In the genomic region with DNA sequence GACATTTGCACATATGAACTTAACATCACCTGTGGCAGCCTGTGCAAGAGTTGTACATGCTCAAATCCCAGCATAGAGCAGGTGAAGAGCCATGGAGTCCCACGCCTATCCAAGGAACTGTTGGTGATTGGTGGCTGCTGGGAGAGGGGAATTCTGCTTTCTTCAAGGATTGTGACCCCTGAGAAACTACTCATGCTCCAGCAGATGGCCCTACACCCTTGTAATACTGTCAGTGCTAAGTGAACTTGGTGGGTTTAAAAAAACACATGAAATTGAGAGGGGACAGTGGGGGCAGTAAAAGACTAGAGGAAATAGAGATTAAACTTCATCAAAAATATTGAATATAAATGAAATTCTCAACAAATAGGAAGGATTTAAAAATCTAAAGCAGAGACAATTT, we compare ENCODE assay signal across 25 mouse cellular contexts. TPM values are rescaled to one million over a fixed set of nuclear protein-coding genes. Genes with fewer than 3 reads are reported as not detected.
A peak's percentile ranks its signal among the peaks of the same experiment; 100 is the strongest.
DNase-seq lines count a peak whose midpoint lies in the region; ATAC-seq and TF ChIP-seq lines count a peak whose summit lies in the region.
"Had no signal": no experiment of that assay in that cellular context is flagged by ENCODE, and none has a peak within 500 bp of the region (broad histone marks: within the 10 kb centered on the region; RNA-seq: fewer than 3 reads in every experiment).

No protein-coding gene starts in this region.

- H3K4me2 ChIP-seq in heart, embryonic 12.5 days: no peak overlapping the region
- H3K4me2 ChIP-seq in kidney, postnatal 0 days (ENCODE audit: low read length): no peak overlapping the region
- no peak overlapping the region for H3K4me2 ChIP-seq in liver, postnatal 0 days (ENCODE audit: low read depth, low read length)
- no peak overlapping the region for H3K4me2 ChIP-seq in liver, embryonic 11.5 days
- H3K4me2 ChIP-seq in midbrain, postnatal 0 days (ENCODE audit: low read depth, low read length, poor library complexity, severe bottlenecking): no peak overlapping the region
- H3K4me2 ChIP-seq in midbrain, embryonic 13.5 days (replicated peaks): no peak overlapping the region
- H3K4me2 ChIP-seq: hindbrain, embryonic 12.5 days; hindbrain, embryonic 15.5 days had no signal

- no peak for ATAC-seq in heart, embryonic 12.5 days (ENCODE audit: insufficient number of reproducible peaks, low FRiP score)
- no peak for ATAC-seq in kidney, postnatal 0 days (replicated peaks; ENCODE audit: low FRiP score, low read depth)
- no peak for ATAC-seq in liver, postnatal 0 days
- no peak for ATAC-seq in liver, embryonic 11.5 days (replicated peaks; ENCODE audit: low FRiP score)
- no peak for ATAC-seq in midbrain, postnatal 0 days (ENCODE audit: low FRiP score)
- ATAC-seq in midbrain, embryonic 13.5 days: no peak
- ATAC-seq: activated CD4-positive, CD25-positive, alpha-beta regulatory T cell, adult 4 months; forebrain, embryonic 14.5 days; forebrain, postnatal 0 days had no signal

- TF ChIP-seq CTCF in heart, adult 2 months (IDR thresholded peaks at IDR 0.05): peak; percentile 54
- peak; percentile 40 for TF ChIP-seq CTCF in kidney, postnatal 0 days (IDR thresholded peaks at IDR 0.05; ENCODE audit: low read depth)
- no peak for TF ChIP-seq CTCF in kidney, adult 2 months (conservative IDR thresholded peaks at IDR 0.05; ENCODE audit: insufficient read depth, insufficient read length, low read depth, low read length)
- 0 out of 2 replicates have a peak, but pooled peaks have one; percentile 15 for TF ChIP-seq CTCF in liver, postnatal 0 days (IDR thresholded peaks at IDR 0.05; ENCODE audit: low read depth)
- TF ChIP-seq CTCF in midbrain, postnatal 0 days (IDR thresholded peaks at IDR 0.05): peak; percentile 54

- no peak for TF ChIP-seq POLR2A in heart, adult 2 months (IDR thresholded peaks at IDR 0.05; ENCODE audit: insufficient read depth, low read depth, low read length)
- no peak for TF ChIP-seq POLR2A in kidney, adult 2 months (IDR thresholded peaks at IDR 0.05; ENCODE audit: low read depth, low read length)

- no peaks in the 10 kb centered on the region for H3K36me3 ChIP-seq in heart, adult 2 months (ENCODE audit: control insufficient read depth, insufficient read depth, low read length)
- no peaks in the 10 kb centered on the region for H3K36me3 ChIP-seq in heart, embryonic 12.5 days
- H3K36me3 ChIP-seq in kidney, postnatal 0 days (ENCODE audit: insufficient read depth, low read length): no peaks in the 10 kb centered on the region
- no peaks in the 10 kb centered on the region for H3K36me3 ChIP-seq in kidney, adult 2 months (ENCODE audit: control insufficient read depth, insufficient read depth, low read length)
- H3K36me3 ChIP-seq in liver, postnatal 0 days (replicated peaks; ENCODE audit: insufficient read depth, low read length): no peaks in the 10 kb centered on the region
- H3K36me3 ChIP-seq in liver, embryonic 11.5 days (ENCODE audit: control insufficient read depth, insufficient read depth, low read length): no peaks in the 10 kb centered on the region
- no peaks in the 10 kb centered on the region for H3K36me3 ChIP-seq in midbrain, postnatal 0 days (ENCODE audit: insufficient read depth, low read length)
- no peaks in the 10 kb centered on the region for H3K36me3 ChIP-seq in midbrain, embryonic 13.5 days
- H3K36me3 ChIP-seq: forebrain, embryonic 10.5 days; heart, embryonic 10.5 days; hindbrain, embryonic 12.5 days; hindbrain, embryonic 15.5 days had no signal

- intact Hi-C loops in heart, adult 2 months (cut with DNase I): loop anchor here (5.0 kb wide), 2 partner anchors 168 to 488 kb away; no protein-coding TSS in a partner anchor

- no peak for TF ChIP-seq EP300 in heart, adult 2 months (IDR thresholded peaks at IDR 0.05; ENCODE audit: insufficient read depth, low read depth, low read length)
- TF ChIP-seq EP300 in liver, postnatal 0 days (IDR thresholded peaks at IDR 0.05; ENCODE audit: low read depth): no peak

- H3K27me3 ChIP-seq in heart, adult 2 months (ENCODE audit: control insufficient read depth, insufficient read depth, low read length): no peaks in the 10 kb centered on the region
- no peaks in the 10 kb centered on the region for H3K27me3 ChIP-seq in heart, embryonic 12.5 days (replicated peaks)
- no peaks in the 10 kb centered on the region for H3K27me3 ChIP-seq in kidney, postnatal 0 days (ENCODE audit: insufficient read depth, low read length)
- H3K27me3 ChIP-seq in kidney, adult 2 months (replicated peaks; ENCODE audit: control insufficient read depth, insufficient read depth, low read length): no peaks in the 10 kb centered on the region
- no peaks in the 10 kb centered on the region for H3K27me3 ChIP-seq in liver, postnatal 0 days (ENCODE audit: insufficient read depth, low read length)
- H3K27me3 ChIP-seq in liver, embryonic 11.5 days (replicated peaks; ENCODE audit: control insufficient read depth, insufficient read depth, low read length): no peaks in the 10 kb centered on the region
- no peaks in the 10 kb centered on the region for H3K27me3 ChIP-seq in midbrain, postnatal 0 days (ENCODE audit: insufficient read depth, low read length)
- H3K27me3 ChIP-seq in midbrain, embryonic 13.5 days: no peaks in the 10 kb centered on the region
- H3K27me3 ChIP-seq: hindbrain, embryonic 12.5 days; hindbrain, embryonic 15.5 days had no signal

- no peaks in the 10 kb centered on the region; the same call in 1 of the 2 replicates for H3K4me1 ChIP-seq in heart, adult 2 months (ENCODE audit: control insufficient read depth, insufficient read depth, low read length)
- no peaks in the 10 kb centered on the region for H3K4me1 ChIP-seq in heart, embryonic 12.5 days (replicated peaks)
- H3K4me1 ChIP-seq in kidney, postnatal 0 days (replicated peaks; ENCODE audit: insufficient read depth, low read length): no peaks in the 10 kb centered on the region
- H3K4me1 ChIP-seq in kidney, adult 2 months (ENCODE audit: control insufficient read depth, insufficient read depth, low read length): peaks cover 7% of the 10 kb centered on the region; the same call in 1 of the 2 replicates
- H3K4me1 ChIP-seq in liver, postnatal 0 days (ENCODE audit: insufficient read depth): peaks cover 6% of the 10 kb centered on the region; the same call in 1 of the 2 replicates
- H3K4me1 ChIP-seq in liver, embryonic 11.5 days (replicated peaks; ENCODE audit: control insufficient read depth, insufficient read depth, low read length): no peaks in the 10 kb centered on the region
- H3K4me1 ChIP-seq in midbrain, postnatal 0 days (ENCODE audit: insufficient read depth, low read length): no peaks in the 10 kb centered on the region
- no peaks in the 10 kb centered on the region for H3K4me1 ChIP-seq in midbrain, embryonic 13.5 days (replicated peaks)
- H3K4me1 ChIP-seq: forebrain, embryonic 10.5 days; heart, embryonic 10.5 days; hindbrain, embryonic 12.5 days; hindbrain, embryonic 15.5 days had no signal

- no peaks in the 10 kb centered on the region for H3K79me2 ChIP-seq in heart, adult 2 months (replicated peaks; ENCODE audit: control insufficient read depth, insufficient read depth, low read length)

- no peak for DNase-seq in heart, adult 2 months
- no peak for DNase-seq in kidney, postnatal 0 days (ENCODE audit: low spot score)
- no peak for DNase-seq in kidney, adult 2 months
- DNase-seq in liver, postnatal 0 days: no peak
- no peak for DNase-seq in liver, embryonic 11.5 days (ENCODE audit: low spot score)
- no peak for DNase-seq in midbrain, postnatal 0 days (ENCODE audit: low spot score)
- DNase-seq: adrenal gland, adult 8-10 months; adrenal gland, postnatal 25 days; cerebellum, adult 18-20 months; cerebellum, adult 9-10 months; cerebellum, postnatal 14 days; forebrain, postnatal 0 days; gastrocnemius, adult 2 months; gastrocnemius, postnatal 14 days; heart, adult 18-20 months; heart, postnatal 10 days; heart, postnatal 36 days had no signal

- 71% methylated on average over 1 of the region's 1 CpGs for WGBS in heart, adult 2 months
- 63% methylated on average over 1 of the region's 1 CpGs for WGBS in heart, embryonic 12.5 days
- WGBS in kidney, postnatal 0 days: 68% methylated on average over 1 of the region's 1 CpGs
- 85% methylated on average over 1 of the region's 1 CpGs for WGBS in kidney, adult 2 months
- 80% methylated on average over 1 of the region's 1 CpGs for WGBS in liver, postnatal 0 days (ENCODE audit: insufficient replicate concordance)
- WGBS in liver, embryonic 11.5 days: 59% methylated on average over 1 of the region's 1 CpGs
- 86% methylated on average over 1 of the region's 1 CpGs for WGBS in midbrain, postnatal 0 days
- 83% methylated on average over 1 of the region's 1 CpGs for WGBS in midbrain, embryonic 13.5 days

- no peak overlapping the region for H3K27ac ChIP-seq in heart, adult 2 months
- H3K27ac ChIP-seq in heart, embryonic 12.5 days (ENCODE audit: poor library complexity, severe bottlenecking): no peak overlapping the region
- H3K27ac ChIP-seq in kidney, postnatal 0 days: no peak overlapping the region
- no peak overlapping the region for H3K27ac ChIP-seq in kidney, adult 2 months (ENCODE audit: insufficient read depth, low read depth, low read length)
- H3K27ac ChIP-seq in liver, postnatal 0 days (ENCODE audit: low read depth): no peak overlapping the region
- H3K27ac ChIP-seq in liver, embryonic 11.5 days (ENCODE audit: low read depth, low read length): no peak overlapping the region
- no peak overlapping the region for H3K27ac ChIP-seq in midbrain, postnatal 0 days (ENCODE audit: low read depth, low read length)
- H3K27ac ChIP-seq in midbrain, embryonic 13.5 days: no peak overlapping the region
- H3K27ac ChIP-seq: forebrain, embryonic 10.5 days; gastrocnemius, adult 2 months; heart, embryonic 10.5 days; hindbrain, embryonic 12.5 days; hindbrain, embryonic 15.5 days had no signal

- H3K4me3 ChIP-seq in heart, adult 2 months: no peak overlapping the region
- no peak overlapping the region for H3K4me3 ChIP-seq in heart, embryonic 12.5 days
- no peak overlapping the region for H3K4me3 ChIP-seq in kidney, postnatal 0 days (replicated peaks; ENCODE audit: low read depth, low read length)
- no peak overlapping the region for H3K4me3 ChIP-seq in kidney, adult 2 months (ENCODE audit: insufficient read depth, low read depth, low read length)
- no peak overlapping the region for H3K4me3 ChIP-seq in liver, postnatal 0 days (ENCODE audit: low read depth, low read length)
- H3K4me3 ChIP-seq in liver, embryonic 11.5 days (ENCODE audit: low read depth, low read length): no peak overlapping the region
- H3K4me3 ChIP-seq in midbrain, postnatal 0 days (ENCODE audit: low read depth, low read length): no peak overlapping the region
- no peak overlapping the region for H3K4me3 ChIP-seq in midbrain, embryonic 13.5 days (replicated peaks)
- H3K4me3 ChIP-seq: forebrain, embryonic 10.5 days; gastrocnemius, adult 2 months; heart, embryonic 10.5 days; hindbrain, embryonic 12.5 days; hindbrain, embryonic 15.5 days had no signal

- no peaks in the 10 kb centered on the region for H3K9me3 ChIP-seq in heart, embryonic 12.5 days (replicated peaks)
- H3K9me3 ChIP-seq in kidney, postnatal 0 days (replicated peaks; ENCODE audit: low read length): no peaks in the 10 kb centered on the region
- no peaks in the 10 kb centered on the region for H3K9me3 ChIP-seq in liver, postnatal 0 days (ENCODE audit: low read length)
- no peaks in the 10 kb centered on the region for H3K9me3 ChIP-seq in liver, embryonic 11.5 days (ENCODE audit: control insufficient read depth, low read length)
- no peaks in the 10 kb centered on the region for H3K9me3 ChIP-seq in midbrain, postnatal 0 days (ENCODE audit: low read length)
- no peaks in the 10 kb centered on the region for H3K9me3 ChIP-seq in midbrain, embryonic 13.5 days
- H3K9me3 ChIP-seq: forebrain, embryonic 10.5 days; heart, embryonic 10.5 days; hindbrain, embryonic 12.5 days; hindbrain, embryonic 15.5 days had no signal

- no peak overlapping the region for H3K9ac ChIP-seq in heart, adult 2 months (ENCODE audit: low read depth, low read length)
- no peak overlapping the region for H3K9ac ChIP-seq in heart, embryonic 12.5 days
- no peak overlapping the region for H3K9ac ChIP-seq in kidney, postnatal 0 days (ENCODE audit: low read depth, low read length)
- no peak overlapping the region for H3K9ac ChIP-seq in liver, postnatal 0 days (replicated peaks)
- H3K9ac ChIP-seq in liver, embryonic 11.5 days (ENCODE audit: low read depth, low read length): no peak overlapping the region
- H3K9ac ChIP-seq in midbrain, postnatal 0 days (replicated peaks; ENCODE audit: low read length, poor library complexity, severe bottlenecking): no peak overlapping the region
- H3K9ac ChIP-seq in midbrain, embryonic 13.5 days (replicated peaks): no peak overlapping the region
- H3K9ac ChIP-seq: forebrain, postnatal 0 days; hindbrain, embryonic 12.5 days; hindbrain, embryonic 15.5 days had no signal

RNA-seq across cellular contexts. Expression of gene Plcb1, which starts 53.0 kb away (rescaled TPM):
- 1 to 10 TPM; 3.9 to 4.2 TPM for total RNA-seq in heart, adult 2 months (2021)
- 0.78 and 2.5 TPM in 2 replicates for polyA plus RNA-seq in heart, adult 2 months (2012; rRNA removed)
- polyA plus RNA-seq in heart, embryonic 12.5 days (2016; fragmentation: Nextera tagmentation; extraction: Ambion mirVana): 6.1 and 8.2 TPM in 2 replicates
- 20.8 and 23.1 TPM in 2 replicates for polyA plus RNA-seq in kidney, postnatal 0 days (2015; fragmentation: Nextera tagmentation; extraction: Ambion mirVana)
- polyA plus RNA-seq in kidney, adult 2 months (2012; rRNA removed): 4.4 and 5.0 TPM in 2 replicates
- 6.6 and 7.9 TPM in 2 replicates for polyA plus RNA-seq in liver, postnatal 0 days (2015; fragmentation: Nextera tagmentation; extraction: Ambion mirVana)
- polyA plus RNA-seq in liver, embryonic 11.5 days (2014; fragmentation: Nextera tagmentation; extraction: Ambion mirVana): 5.6 and 7.9 TPM in 2 replicates
- total RNA-seq in midbrain, postnatal 0 days (2014; rRNA removed): 59.0 and 60.1 TPM in 2 replicates
- polyA plus RNA-seq in midbrain, postnatal 0 days (2015; fragmentation: Nextera tagmentation; extraction: Ambion mirVana): 27.4 and 36.1 TPM in 2 replicates
- 20.7 and 21.2 TPM in 2 replicates for polyA plus RNA-seq in midbrain, embryonic 13.5 days (2015; fragmentation: Nextera tagmentation; extraction: Ambion mirVana)
- polyA plus RNA-seq: activated CD4-positive, CD25-positive, alpha-beta regulatory T cell, adult 4 months had no signal
